Mouse (Mus musculus) B cell, adult 67 days (primary cell): ENCODE measurements around the gene Gm17657. TPM values are rescaled to one million over a fixed set of nuclear protein-coding genes. Genes with fewer than 3 reads are reported as not detected.

ENCODE experiments used
- total RNA-seq, 2 experiments: library from RNA; stranded (reverse); gene quantifications; 4 replicates each; pipeline ENCODE4 v1.2.4; 2023

Gene Gm17657
- not detected for total RNA-seq

GRCm38 (mm10) chr17:29549543-29550428, at the start of gene Gm17657, which contains the start of gene Tbc1d22b:
TSS of gene Gm17657 (minus strand) at chr17:29549638.
TSS of gene Tbc1d22b (plus strand) at chr17:29549785.

GRCm38 (mm10) chr17:29552162-29552732, 2.8 kb upstream of the Gm17657 start, which contains the start of gene Tmem217:
TSS of gene Tmem217 (minus strand) at chr17:29552385.

GRCm38 (mm10) chr17:29490713-29491581, 58.5 kb downstream of the Gm17657 start, which contains the start of gene Pim1:
TSS of gene Pim1 (plus strand) at chr17:29490753.

Other genes starting within 250 kb of the Gm17657 start
- 1 to 10 TPM in 1 of 2 experiments, under 1 TPM in 1; 0.77 to 1.7 TPM for gene Pi16, start 232.0 kb downstream of the Gm17657 start, total RNA-seq
- gene Mtch1, start 201.7 kb downstream of the Gm17657 start, total RNA-seq = 100 to 1,000 TPM; 101 to 108 TPM
- 100 to 1,000 TPM; 513 to 548 TPM for gene Fgd2, start 188.7 kb downstream of the Gm17657 start, total RNA-seq
- 100 to 1,000 TPM; 157 to 170 TPM for gene Pim1, start 58.9 kb downstream of the Gm17657 start, total RNA-seq
- 10 to 100 TPM; 23.1 to 23.8 TPM for gene Tbc1d22b, start 147 bp upstream of the Gm17657 start, total RNA-seq
- not detected for gene Tmem217, start 2.7 kb upstream of the Gm17657 start, total RNA-seq
- gene Rnf8, start 65.2 kb upstream of the Gm17657 start, total RNA-seq = 10 to 100 TPM; 52.1 to 59.8 TPM
- 10 to 100 TPM; 23.0 TPM for gene Gm28043, start 65.2 kb upstream of the Gm17657 start, total RNA-seq
- 100 to 1,000 TPM; 229 to 264 TPM for gene Cmtr1, start 111.0 kb upstream of the Gm17657 start, total RNA-seq
- gene Ccdc167, start 167.4 kb upstream of the Gm17657 start, total RNA-seq = 10 to 100 TPM; 13.9 to 23.3 TPM